Mouse (Mus musculus) embryo, embryonic 11.5 days (tissue): ENCODE results near the gene Igfn1.

Experiments used
- DNase-seq: peaks from one replicate; pipeline ENCODE4 v3.0.0-alpha.2; 2012; ENCODE audit warnings: low read depth, low spot score

The Igfn1 gene

GRCm38 (mm10) chr1:136006292-136006748 is at the start of gene Igfn1:
TSS of gene Igfn1 (minus strand) at chr1:136006342.
- DNase-seq, result no peak

DNA sequence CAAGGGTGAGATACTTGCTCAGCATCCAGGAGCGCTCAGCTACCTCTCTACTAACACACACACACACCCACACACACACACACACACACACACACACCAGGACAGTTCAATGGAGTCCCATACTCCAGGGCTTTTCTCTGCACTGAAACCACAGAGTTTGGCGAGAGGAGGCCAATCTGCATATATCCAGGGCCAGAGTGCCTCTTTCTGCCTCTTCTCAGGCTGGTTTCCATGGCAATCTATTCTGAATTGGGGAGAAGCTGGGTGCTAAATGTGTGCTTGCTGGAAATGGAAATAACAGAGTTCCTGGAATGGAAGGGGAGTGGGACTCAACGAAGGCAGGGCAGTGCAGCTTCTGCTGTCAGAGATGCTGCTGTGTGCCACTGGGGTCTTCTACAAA is 49.6 kb upstream of the Igfn1 start:
- DNase-seq, result no peak

DNA sequence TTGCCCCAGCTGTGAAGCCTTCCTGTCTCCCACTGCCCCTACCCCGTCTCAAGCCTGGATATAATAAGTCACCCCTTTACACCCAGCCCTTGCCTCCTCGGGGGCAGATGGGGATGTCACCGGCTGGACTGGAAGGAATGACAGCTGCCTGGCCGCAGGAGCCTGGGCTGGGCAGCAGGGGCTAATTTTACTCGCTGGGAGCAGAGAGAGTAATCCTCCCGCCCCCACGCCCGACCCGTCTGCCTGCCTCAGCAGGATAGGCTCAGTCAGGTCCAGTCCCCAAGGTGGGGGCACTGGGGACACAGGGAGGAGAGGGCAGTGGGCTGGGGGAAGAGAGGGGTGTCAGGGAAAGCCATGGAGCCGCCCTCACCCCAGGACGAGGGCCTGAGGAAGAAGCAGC is 46.4 kb upstream of the Igfn1 start, which contains the start of gene Cacna1s:
Gene Cacna1s (plus strand): TSS at position 204 of the 400 bp plus-strand sequence.
- no peak for DNase-seq

GRCm38 (mm10) chr1:136051465-136051864 is 45.3 kb upstream of the Igfn1 start:
- peak; percentile 76 for DNase-seq

DNA sequence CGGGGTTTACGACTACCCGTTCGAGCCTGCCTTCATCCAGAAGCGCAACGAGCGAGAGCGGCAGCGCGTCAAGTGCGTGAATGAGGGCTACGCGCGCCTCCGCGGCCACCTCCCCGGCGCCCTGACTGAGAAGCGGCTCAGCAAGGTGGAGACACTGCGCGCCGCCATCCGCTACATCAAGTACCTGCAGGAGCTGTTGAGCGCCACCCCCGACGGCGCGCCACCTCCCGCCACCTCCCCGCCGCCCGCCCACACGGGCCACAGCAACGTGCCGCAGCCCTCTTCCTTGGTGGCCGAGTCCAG is 44.8 kb upstream of the Igfn1 start:
- no peak for DNase-seq

GRCm38 (mm10) chr1:136050312-136051012 is 44.3 kb upstream of the Igfn1 start, which contains the start of gene Ascl5:
TSS of gene Ascl5 (plus strand) at chr1:136050804.
- DNase-seq, result no peak

- DNase-seq, result no peak
These were observed 41.8 kb upstream of the Igfn1 start for GRCm38 (mm10) chr1:136047894-136048293.

DNA sequence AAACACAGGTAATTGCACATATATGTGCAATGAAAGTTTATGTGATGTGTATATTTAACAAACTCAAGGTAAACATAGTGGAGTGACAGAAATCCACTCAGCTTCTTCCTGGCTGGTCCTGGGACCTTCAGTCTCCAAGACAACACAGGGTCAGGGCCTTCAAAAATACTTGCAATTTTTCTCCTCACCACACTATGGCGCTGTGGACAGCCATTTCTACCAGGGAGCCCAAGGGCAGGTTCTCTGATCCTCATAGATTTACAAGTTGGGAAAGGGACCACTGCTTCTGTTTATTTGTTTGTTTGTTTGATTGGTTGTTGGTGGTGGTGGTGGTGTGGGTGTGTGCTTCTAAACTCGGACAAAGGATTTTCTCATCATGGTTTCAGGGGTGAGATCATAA is 41.3 kb upstream of the Igfn1 start:
- no peak for DNase-seq

DNA sequence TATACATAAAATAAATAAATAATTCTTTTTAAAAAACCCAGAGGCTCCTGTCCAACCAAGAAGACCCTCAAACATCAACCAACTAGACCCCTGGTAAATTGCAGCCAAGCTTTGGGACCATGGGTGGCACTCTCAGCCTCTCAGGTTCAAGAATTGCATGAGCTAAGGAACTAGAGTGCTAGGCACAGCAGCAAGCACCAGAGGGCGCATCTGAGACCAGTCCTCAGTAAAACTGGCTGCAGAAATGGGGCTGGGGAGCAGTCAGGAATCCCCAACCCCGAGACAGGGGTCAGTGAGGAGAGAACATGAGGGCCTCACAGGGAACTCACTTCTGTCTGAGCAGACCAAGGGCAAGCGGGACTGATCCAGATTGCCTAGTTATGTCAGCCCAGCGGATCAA is 39.6 kb upstream of the Igfn1 start:
- peak; percentile 37 for DNase-seq

GRCm38 (mm10) chr1:136040874-136041273 is 34.7 kb upstream of the Igfn1 start:
- no peak for DNase-seq

GRCm38 (mm10) chr1:136040452-136040851 is 34.3 kb upstream of the Igfn1 start:
- no peak for DNase-seq

DNA sequence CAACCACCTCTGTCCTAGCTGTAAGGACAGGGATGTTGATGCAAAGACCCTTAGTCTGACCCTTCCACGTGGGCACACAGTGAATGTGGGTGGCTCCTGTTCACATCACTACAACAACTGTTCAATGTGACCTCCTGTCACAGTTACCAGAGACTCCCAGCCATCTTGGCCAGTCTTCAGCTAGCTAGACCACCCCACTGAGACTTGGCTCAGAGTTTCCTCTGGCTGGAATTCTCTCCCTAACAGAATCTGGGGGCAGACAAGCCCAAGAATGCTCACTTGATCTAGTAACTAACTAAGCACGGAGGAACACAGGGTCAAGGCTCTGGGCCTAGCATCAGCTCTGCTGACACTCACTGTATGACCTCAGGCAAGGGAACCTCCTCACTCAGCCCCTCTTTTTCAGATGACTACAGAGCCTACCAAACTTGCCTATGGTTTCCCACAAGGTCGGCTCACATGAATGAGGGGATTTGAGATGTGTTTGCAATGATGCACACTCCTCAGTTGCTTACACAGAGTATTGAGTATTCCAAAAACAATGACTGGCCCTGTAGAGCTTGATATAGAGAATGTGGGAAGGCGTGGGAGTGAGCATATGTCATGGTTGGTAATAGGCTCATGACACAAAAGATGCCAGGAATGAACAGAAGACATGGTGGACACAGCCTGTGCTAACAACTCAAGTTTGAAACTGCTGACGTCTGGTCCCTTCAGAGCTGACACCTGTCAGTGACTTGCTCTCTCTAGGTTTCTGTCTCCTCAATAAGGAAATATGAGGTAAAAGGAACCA is 32.8 kb upstream of the Igfn1 start:
- DNase-seq, result no peak

- DNase-seq, result no peak
These were observed 26.8 kb upstream of the Igfn1 start for GRCm38 (mm10) chr1:136032961-136033360.

- no peak for DNase-seq
These were observed 25.6 kb upstream of the Igfn1 start for GRCm38 (mm10) chr1:136031697-136032096.

DNA sequence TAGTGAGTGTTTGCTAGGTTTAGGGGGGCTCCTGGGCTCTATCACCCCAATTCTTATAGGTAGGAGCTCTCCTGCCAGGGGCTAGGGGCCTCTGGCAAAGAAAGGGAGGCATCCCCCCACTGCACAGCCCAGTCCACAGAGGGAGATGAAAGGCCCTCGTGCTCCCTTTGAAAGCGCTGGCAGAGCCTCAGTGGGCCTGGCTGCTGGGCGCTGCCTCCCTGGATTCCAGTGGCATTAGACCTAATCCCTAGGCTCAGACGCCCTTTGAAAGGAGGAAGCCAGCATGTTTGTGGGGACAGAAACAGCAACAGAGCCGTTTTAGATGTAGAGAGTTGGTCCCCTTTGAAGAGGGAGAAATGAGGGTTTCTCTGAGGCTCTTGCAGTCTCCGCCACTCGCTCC is 24.1 kb upstream of the Igfn1 start:
- no peak for DNase-seq

DNA sequence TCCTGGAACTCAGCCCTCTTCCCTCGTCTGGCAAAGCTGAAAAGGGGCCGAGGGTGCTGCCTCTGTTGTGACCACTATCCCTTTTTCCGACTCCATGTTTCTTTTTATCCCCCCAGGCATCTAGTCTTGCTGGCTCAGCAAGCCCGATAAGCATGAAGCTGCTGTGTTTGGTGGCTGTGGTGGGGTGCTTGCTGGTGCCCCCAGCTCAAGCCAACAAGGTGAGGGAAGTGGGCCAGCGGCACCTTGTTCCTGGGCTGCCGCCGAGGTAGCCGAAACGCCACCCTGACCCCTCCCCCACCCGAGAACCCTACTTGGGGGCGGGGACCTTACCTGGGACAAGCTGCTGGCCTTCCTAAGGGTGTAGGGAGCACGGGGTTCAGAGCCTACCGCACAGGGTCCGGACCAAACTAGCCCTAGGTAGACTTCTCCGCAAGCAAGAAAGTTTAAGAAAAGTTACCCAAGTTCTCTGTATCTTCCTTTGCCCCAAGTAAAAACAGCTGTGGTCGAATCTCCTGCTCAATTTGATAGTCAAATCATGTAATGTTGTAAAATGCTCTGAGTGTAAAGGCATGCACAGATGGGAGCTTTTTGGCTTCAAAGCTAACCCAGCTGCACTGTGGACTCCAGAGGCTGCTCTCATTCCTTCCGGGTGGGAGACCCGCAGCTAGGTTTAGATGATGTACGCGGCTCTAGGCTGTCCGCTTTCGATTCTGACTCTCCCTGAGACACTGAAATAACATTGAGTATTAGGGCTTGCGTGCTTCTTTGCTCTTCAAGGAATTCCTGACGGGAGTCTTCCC is 12.4 kb upstream of the Igfn1 start:
- DNase-seq, result no peak

GRCm38 (mm10) chr1:136017907-136018313 is 11.8 kb upstream of the Igfn1 start:
- peak; percentile 89 for DNase-seq

- no peak for DNase-seq
These were observed 11.2 kb upstream of the Igfn1 start for GRCm38 (mm10) chr1:136017307-136017706.

DNA sequence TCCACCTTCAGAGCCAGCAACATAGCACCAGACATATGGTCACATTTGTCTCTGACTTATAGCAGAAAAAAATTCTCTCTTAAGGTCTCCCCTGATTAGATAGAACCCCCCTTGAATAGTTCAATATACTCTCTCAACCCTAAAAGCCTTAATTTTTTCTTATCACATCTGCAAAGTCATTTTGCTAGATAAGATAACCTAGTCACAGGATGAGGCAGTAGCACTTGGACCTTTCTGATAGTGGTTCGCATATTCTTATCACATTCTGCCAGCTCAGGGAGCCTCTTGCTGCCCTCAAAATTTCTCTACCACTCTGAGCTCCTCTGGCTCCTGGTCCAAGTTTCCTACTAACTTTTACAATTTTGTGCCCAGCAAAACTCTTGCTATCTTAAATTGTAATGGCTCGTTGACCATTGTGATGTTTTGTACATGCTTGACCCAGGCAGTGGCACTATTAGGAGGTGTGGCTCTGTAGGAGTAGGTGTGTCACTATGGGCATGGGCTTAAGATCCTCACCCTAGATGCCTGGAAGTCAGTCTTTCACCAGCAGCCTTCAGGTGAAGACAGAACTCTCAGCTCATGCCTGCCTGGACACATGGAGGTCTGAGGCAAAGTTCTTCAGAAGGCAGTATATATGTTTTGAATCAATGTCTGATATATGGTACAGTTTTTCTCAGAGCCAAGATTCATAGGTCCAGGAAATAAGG is 8.8 kb upstream of the Igfn1 start:
- no peak for DNase-seq

DNA sequence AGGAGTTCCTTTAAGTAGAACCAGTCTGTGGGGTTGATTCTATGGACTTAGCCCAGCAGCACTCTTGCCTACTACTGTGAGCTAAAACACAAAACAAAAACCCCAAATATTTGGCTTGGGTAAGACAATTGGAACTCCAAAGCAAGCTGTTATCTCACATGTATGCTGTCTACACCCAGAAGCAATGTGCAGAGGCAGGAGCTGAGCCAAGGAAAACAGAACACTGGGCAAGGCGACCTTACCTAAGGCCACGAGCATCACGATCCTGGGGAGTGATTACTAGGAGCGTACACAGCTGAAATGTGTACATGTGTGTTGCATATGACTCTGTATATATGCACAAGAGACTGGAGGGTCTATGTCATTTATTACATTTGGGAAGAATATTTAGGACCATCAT is 7.4 kb upstream of the Igfn1 start:
- no peak for DNase-seq

DNA sequence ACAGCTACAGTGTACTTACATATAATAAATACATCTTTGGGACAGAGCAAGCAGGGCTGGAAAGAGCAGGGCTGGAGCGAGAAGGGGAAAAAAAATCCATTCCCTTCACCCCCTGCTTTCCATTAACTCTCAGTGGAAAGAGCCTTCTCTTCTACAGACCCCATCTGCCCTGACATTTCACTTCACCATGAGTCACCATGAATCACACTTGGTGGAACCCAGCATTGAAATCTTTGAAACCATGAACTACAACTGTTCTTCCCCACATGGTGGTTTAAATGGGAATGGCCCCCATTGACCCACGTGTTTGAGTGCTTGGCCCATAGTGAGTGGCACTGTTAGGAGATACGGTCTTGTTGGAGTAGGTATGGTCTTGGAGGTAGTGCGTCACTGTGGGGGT is 4.1 kb upstream of the Igfn1 start:
- no peak for DNase-seq

- no peak for DNase-seq
These were observed 2.0 kb upstream of the Igfn1 start for GRCm38 (mm10) chr1:136008159-136008533.
